Mouse (Mus musculus) lung, postnatal 0 days (tissue): Measurements from ENCODE around the gene Eri3. TPM values are rescaled to one million over a fixed set of nuclear protein-coding genes. Genes with fewer than 3 reads are reported as not detected.

Experiments
- ATAC-seq: fragments of 200-750 bp; cut with Nextera tagmentation; 2 replicates; pipeline ENCODE4 v1.8.0; 2017; ENCODE audit warnings: moderate library complexity
- DNase-seq: peaks from one replicate; pipeline ENCODE4 v3.0.0-alpha.2; 2016; ENCODE audit warnings: low spot score
- H3K27ac ChIP-seq: fragments of 300-500 bp; sonication (generic); 2 replicates; pipeline ENCODE4 v1.5.1; 2014; ENCODE audit warnings: antibody characterized with exemption, mild to moderate bottlenecking, low read length, mixed read lengths
- H3K27me3 ChIP-seq: fragments of 300-500 bp; sonication (generic); replicated peaks from 2 replicates; pipeline ENCODE4 v1.6.1; 2014; ENCODE audit warnings: low read length, mixed read lengths; ENCODE audit not compliant: insufficient read depth
- H3K36me3 ChIP-seq: fragments of 300-500 bp; sonication (generic); 2 replicates; pipeline ENCODE4 v1.6.1; 2014; ENCODE audit warnings: low read length, mixed read lengths; ENCODE audit not compliant: insufficient read depth
- H3K4me1 ChIP-seq: fragments of 300-500 bp; sonication (generic); 2 replicates; pipeline ENCODE4 v1.6.1; 2014; ENCODE audit warnings: antibody characterized with exemption, low read depth, low read length, mixed read lengths; ENCODE audit not compliant: insufficient read depth
- H3K4me2 ChIP-seq: fragments of 300-500 bp; sonication (generic); replicated peaks from 2 replicates; pipeline ENCODE4 v1.6.1; 2014; ENCODE audit warnings: low read depth, mild to moderate bottlenecking, low read length, moderate library complexity, mixed read lengths
- H3K4me3 ChIP-seq: fragments of 300-500 bp; sonication (generic); 2 replicates; pipeline ENCODE4 v1.5.1; 2014; ENCODE audit warnings: low read depth, low read length
- H3K9ac ChIP-seq: fragments of 300-500 bp; sonication (generic); replicated peaks from 2 replicates; pipeline ENCODE4 v1.6.1; 2014; ENCODE audit warnings: low read depth, mild to moderate bottlenecking
- H3K9me3 ChIP-seq: fragments of 300-500 bp; sonication (generic); 2 replicates; pipeline ENCODE4 v1.6.1; 2016; ENCODE audit warnings: low read length, mixed read lengths
- CTCF ChIP-seq: IDR thresholded peaks from 2 replicates; pipeline ENCODE4 v1.5.1; 2016; ENCODE audit warnings: antibody characterized with exemption, mild to moderate bottlenecking
- EP300 ChIP-seq: IDR thresholded peaks from 2 replicates; pipeline ENCODE4 v1.6.1; 2016; ENCODE audit warnings: antibody characterized with exemption, mild to moderate bottlenecking, control low read depth
- WGBS: fragments of 180-500 bp; shearing (Covaris S2); extraction: QIAGEN DNeasy Blood & Tissue Kit; methylation state at CpG from one replicate; pipeline ENCODE4 v1.1.7; 2014; 5-methylcytosine and 5-hydroxymethylcytosine counted together
- polyA plus RNA-seq: library from polyadenylated mRNA; unstranded; fragments of >200 nt; fragmentation: Nextera tagmentation; extraction: Ambion mirVana; gene quantifications from 2 replicates; pipeline ENCODE4 v1.2.1, GENCODE M21; 2015

Eri3 gene
- polyA plus RNA-seq, 1 experiment from 2014 or later, result 79.3 TPM

DNA sequence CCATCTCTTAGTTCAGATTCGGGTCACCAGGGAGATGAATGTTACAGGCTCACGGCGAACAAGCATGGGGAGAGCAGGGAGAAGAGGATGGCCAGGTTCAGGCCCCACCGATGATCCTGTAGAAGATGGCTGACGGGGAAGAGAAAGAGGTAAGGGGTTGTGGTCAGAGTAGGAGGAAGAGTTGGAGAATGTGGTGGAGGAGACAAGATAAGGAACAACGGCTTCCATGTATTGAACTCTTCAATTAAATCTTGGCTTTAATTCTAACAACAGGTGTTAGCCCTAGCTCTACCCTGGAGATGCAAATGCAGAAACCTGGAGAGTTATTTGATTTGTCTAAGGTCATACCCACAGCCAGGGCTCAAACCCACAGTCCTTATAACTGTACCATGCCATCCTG, 3.5 kb upstream of the Eri3 start:
- Histone ChIP-seq H3K9ac (no peak overlapping the region), H3K9me3 (no peaks in the 10 kb centered on the region), H3K4me3 (no peak overlapping the region), H3K4me2 (no peak overlapping the region), H3K27ac (no peak overlapping the region), H3K4me1 (peaks cover 9% of the 10 kb centered on the region; the same call in 1 of the 2 replicates), H3K36me3 (no peaks in the 10 kb centered on the region), H3K27me3 (no peaks in the 10 kb centered on the region)
- ATAC-seq, result no peak
- no peak for DNase-seq
- TF ChIP-seq CTCF (no peak), EP300 (no peak)
- WGBS, result 82% methylated on average over 6 of the region's 6 CpGs

DNA sequence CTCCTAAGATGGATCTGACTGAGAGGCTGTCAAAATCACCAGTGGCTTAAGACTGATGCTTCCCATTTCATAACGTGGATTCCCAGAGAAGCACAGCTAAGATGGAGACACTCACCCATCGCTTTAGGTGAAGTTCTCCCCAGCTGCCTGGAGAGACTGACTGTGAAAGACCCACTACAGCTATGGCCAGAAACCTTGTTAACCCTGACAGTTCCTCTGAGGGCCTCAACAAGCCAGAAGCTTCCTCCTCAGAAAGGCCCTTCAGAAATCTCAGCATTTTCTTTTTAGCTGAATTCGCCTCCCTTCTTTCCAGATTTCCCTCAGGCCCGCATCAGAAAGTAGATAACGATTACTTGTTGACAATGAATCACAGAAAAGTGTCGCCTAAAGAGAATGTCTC, 589 bp upstream of the Eri3 start:
- Histone ChIP-seq H3K9me3 (no peaks in the 10 kb centered on the region), H3K4me2 (peak overlapping the region; percentile 38), H3K4me1 (peaks cover 10% of the 10 kb centered on the region; the same call in 1 of the 2 replicates), H3K4me3 (no peak overlapping the region), H3K36me3 (no peaks in the 10 kb centered on the region), H3K27ac (no peak overlapping the region), H3K27me3 (no peaks in the 10 kb centered on the region), H3K9ac (no peak overlapping the region)
- DNase-seq (no peak), ATAC-seq (no peak)
- TF ChIP-seq CTCF, result no peak
- no peak for TF ChIP-seq EP300
- 41% methylated on average over 6 of the region's 6 CpGs for WGBS

GRCm38 (mm10) chr4:117551144-117552000, 1.2 kb downstream of the Eri3 start:
- H3K36me3 ChIP-seq, result no peaks in the 10 kb centered on the region
- H3K27ac ChIP-seq, result 0 out of 2 replicates have a peak overlapping the region, but pooled peaks have one; percentile 75
- ATAC-seq (no peak), DNase-seq (no peak)
- peaks cover 10% of the 10 kb centered on the region; the same call in 1 of the 2 replicates for H3K4me1 ChIP-seq
- TF ChIP-seq EP300 (no peak), CTCF (no peak)
- no peaks in the 10 kb centered on the region for H3K9me3 ChIP-seq
- WGBS, result 35% methylated on average over 8 of the region's 8 CpGs
- peak overlapping the region; percentile 97 for H3K4me2 ChIP-seq
- H3K9ac ChIP-seq, result peak overlapping the region; percentile 84; the same call in 1 of the 2 replicates
- peak overlapping the region; percentile 92; the same call in 1 of the 2 replicates for H3K4me3 ChIP-seq
- no peaks in the 10 kb centered on the region for H3K27me3 ChIP-seq

- no peak for ATAC-seq
- H3K4me2 ChIP-seq, result no peak overlapping the region
- H3K9me3 ChIP-seq, result no peaks in the 10 kb centered on the region
- no peak for DNase-seq
- TF ChIP-seq CTCF (peak; percentile 43), EP300 (no peak)
- H3K27ac ChIP-seq, result no peak overlapping the region
- H3K4me1 ChIP-seq, result peaks cover 10% of the 10 kb centered on the region; the same call in 1 of the 2 replicates
- no peak overlapping the region for H3K9ac ChIP-seq
- H3K36me3 ChIP-seq, result no peaks in the 10 kb centered on the region
- no peak overlapping the region for H3K4me3 ChIP-seq
- WGBS, result 61% methylated on average over 2 of the region's 2 CpGs
- no peaks in the 10 kb centered on the region for H3K27me3 ChIP-seq
Observed at GRCm38 (mm10) chr4:117555495-117555894, 5.3 kb downstream of the Eri3 start.

DNA sequence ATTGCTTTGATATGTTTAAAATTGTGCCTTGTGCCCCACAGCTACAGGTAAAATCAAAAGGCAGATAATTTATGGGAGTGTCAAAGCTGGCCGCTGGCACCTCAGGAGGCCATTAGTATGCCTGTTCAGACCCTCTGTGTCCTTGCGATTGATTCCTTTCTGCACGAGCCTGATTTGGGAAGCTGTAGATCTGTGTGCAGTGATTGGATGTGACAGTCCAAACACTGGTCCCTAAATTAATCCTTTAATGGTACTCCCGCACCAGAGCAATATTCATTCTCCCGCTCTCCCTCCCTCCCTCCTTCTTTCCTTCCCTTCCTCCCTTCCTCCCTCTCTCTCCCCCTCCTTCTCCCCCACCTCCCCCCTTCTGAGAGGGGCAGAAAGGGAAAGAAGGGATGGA, 6.2 kb downstream of the Eri3 start:
- no peaks in the 10 kb centered on the region for H3K27me3 ChIP-seq
- no peak overlapping the region for H3K4me2 ChIP-seq
- no peak overlapping the region for H3K27ac ChIP-seq
- H3K9ac ChIP-seq, result no peak overlapping the region
- H3K36me3 ChIP-seq, result no peaks in the 10 kb centered on the region
- 48% methylated on average over 5 of the region's 5 CpGs for WGBS
- no peak overlapping the region for H3K4me3 ChIP-seq
- peaks cover 3% of the 10 kb centered on the region; the same call in 1 of the 2 replicates for H3K4me1 ChIP-seq
- H3K9me3 ChIP-seq, result no peaks in the 10 kb centered on the region
- TF ChIP-seq EP300, result no peak
- ATAC-seq (no peak), DNase-seq (no peak)

DNA sequence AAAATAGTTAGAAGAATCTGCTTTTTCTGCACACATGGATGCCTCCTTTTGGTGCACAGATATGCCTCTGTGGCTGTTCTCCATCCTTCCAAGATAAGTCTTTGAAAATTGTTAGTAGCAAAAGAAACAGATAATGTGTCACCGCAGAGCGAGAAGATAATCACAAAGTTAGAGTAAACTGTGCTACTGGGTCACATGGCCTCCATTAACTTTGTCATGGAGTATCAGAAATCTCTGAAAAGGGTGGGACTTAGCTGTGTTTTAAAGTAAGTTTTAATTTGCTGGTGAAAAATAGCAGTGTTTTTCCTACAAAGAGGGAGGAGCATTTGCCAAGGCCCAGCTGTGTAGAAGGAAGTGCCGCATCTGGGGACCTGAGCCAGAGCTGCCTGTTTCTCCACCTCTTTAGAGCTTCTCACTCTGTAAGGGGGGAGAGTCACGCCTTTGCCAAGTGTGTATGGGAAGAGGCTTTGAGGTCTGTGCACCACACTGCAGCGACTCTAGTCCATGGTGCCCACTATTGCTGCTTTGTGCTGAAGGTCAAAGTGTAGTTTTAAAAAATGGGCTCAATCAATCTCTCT, 7.0 kb downstream of the Eri3 start:
- DNase-seq (no peak), ATAC-seq (no peak)
- 66% methylated on average over 5 of the region's 5 CpGs for WGBS
- Histone ChIP-seq H3K9me3 (no peaks in the 10 kb centered on the region), H3K27ac (no peak overlapping the region), H3K9ac (no peak overlapping the region), H3K36me3 (no peaks in the 10 kb centered on the region), H3K4me1 (no peaks in the 10 kb centered on the region), H3K4me2 (no peak overlapping the region), H3K4me3 (no peak overlapping the region), H3K27me3 (no peaks in the 10 kb centered on the region)
- no peak for TF ChIP-seq EP300
- TF ChIP-seq CTCF, result no peak
